Mouse (Mus musculus) kidney, adult 2 months (tissue): ENCODE results near the gene Fras1. TPM values are rescaled to one million over a fixed set of nuclear protein-coding genes. Genes with fewer than 3 reads are reported as not detected.

Source experiments
- DNase-seq: peaks from one replicate; pipeline ENCODE4 v3.0.0; 2021
- H3K27ac ChIP-seq: fragments of 200-500 bp; 2 replicates; pipeline ENCODE4 v1.5.1; 2012; ENCODE audit warnings: low read depth, low read length, control low read depth, inconsistent platforms; ENCODE audit not compliant: insufficient read depth
- H3K27me3 ChIP-seq: fragments of 200-500 bp; replicated peaks from 2 replicates; pipeline ENCODE4 v1.6.1; 2012; ENCODE audit warnings: mild to moderate bottlenecking, moderate library complexity, low read length, inconsistent platforms; ENCODE audit not compliant: control insufficient read depth, insufficient read depth
- H3K36me3 ChIP-seq: fragments of 200-500 bp; 2 replicates; pipeline ENCODE4 v1.6.1; 2012; ENCODE audit warnings: mild to moderate bottlenecking, moderate library complexity, low read length, inconsistent platforms; ENCODE audit not compliant: control insufficient read depth, insufficient read depth
- H3K4me1 ChIP-seq: fragments of 200-500 bp; 2 replicates; pipeline ENCODE4 v1.6.1; 2011; ENCODE audit warnings: low read length; ENCODE audit not compliant: control insufficient read depth, insufficient read depth
- H3K4me3 ChIP-seq: fragments of 200-500 bp; 2 replicates; pipeline ENCODE4 v1.5.1; 2011; ENCODE audit warnings: mild to moderate bottlenecking, low read depth, low read length, control low read depth; ENCODE audit not compliant: insufficient read depth
- CTCF ChIP-seq: fragments of 200-500 bp; conservative IDR thresholded peaks from 2 replicates; pipeline ENCODE4 v1.5.1; 2011; ENCODE audit warnings: low read depth, mild to moderate bottlenecking, control low read depth, low read length, moderate library complexity, mixed read lengths; ENCODE audit not compliant: insufficient read depth, insufficient read length
- POLR2A ChIP-seq: fragments of 200-500 bp; IDR thresholded peaks from one replicate; pipeline ENCODE4 v1.6.1; 2011; ENCODE audit warnings: low read depth, low read length, control low read depth
- WGBS: fragments of 180-500 bp; shearing (Covaris S2); methylation state at CpG from one replicate; pipeline ENCODE4 v1.1.7; 2018; 5-methylcytosine and 5-hydroxymethylcytosine counted together
- polyA plus RNA-seq: library from polyadenylated mRNA; depleted of rRNA; stranded (reverse); fragments of >200 nt; gene quantifications from 2 replicates; pipeline ENCODE4 v1.2.3, GENCODE M21; 2012; rRNA removed

Gene Fras1
- polyA plus RNA-seq = 6.1 and 7.0 TPM in 2 replicates

DNA sequence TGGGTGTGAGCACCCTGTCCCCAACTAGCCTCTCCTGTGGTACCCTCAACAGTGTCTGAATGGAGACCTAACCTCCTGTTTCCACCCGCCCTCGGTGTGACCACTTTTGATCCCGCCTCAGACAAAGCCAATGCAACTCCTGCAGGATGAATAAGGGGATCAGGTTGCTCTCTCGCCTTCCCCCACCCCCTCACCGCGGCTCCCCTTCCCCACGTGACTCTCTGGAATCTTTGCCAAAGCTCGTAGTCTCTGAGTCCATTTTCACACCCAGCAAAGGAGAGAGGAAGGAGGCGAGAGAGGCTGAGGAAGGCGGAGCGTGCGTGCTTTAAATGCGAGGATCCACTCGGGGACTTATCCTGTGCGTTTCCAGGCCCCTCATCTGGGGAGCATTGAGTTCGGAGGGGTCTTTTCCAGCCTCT is at the start of gene Fras1:
Gene Fras1 (plus strand): TSS at position 389 of the 419 bp plus-strand sequence.
- H3K36me3 ChIP-seq = no peaks in the 10 kb centered on the region
- no peaks in the 10 kb centered on the region for H3K27me3 ChIP-seq
- H3K27ac ChIP-seq = peak within 1 kb of the TSS; percentile 1; the same call in 1 of the 2 replicates
- peak within 1 kb of the TSS; percentile 68 for H3K4me3 ChIP-seq
- peak; percentile 75 for DNase-seq
- peaks cover 10% of the 10 kb centered on the region; the same call in 1 of the 2 replicates for H3K4me1 ChIP-seq
- WGBS = 3% methylated on average over 16 of the region's 16 CpGs
- TF ChIP-seq CTCF (no peak), POLR2A (no peak)

DNA sequence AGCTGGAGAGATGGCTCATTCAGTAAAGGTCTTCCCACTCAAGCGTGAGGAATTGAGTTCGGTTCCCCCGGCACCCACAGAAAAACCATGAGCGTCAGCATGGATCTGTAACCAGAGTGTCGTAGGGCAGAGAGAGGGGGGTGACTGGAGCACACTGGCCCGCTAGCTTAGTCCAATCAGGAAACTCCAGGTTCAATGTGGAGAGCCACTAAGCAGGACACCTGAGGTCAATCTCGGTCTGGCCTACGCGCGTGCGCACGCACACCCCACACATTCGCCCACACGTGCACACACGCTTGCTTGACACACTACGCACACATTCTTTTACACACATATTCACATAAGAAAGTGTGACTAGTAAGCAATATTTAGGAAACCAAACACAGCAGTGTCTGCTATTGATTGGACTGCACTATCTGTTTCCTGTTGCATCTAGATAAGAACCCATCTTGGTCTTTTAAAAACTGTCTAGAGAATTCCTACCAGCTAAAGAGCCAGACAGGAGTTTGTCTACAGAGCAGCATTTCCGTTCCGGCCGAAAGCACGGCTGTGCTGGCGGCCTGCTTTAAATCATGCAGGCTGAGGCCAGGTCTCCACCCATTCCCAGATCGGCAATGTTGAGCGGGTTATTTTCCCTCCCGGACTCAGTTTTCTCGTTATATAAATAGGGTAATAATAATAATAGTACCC is 42.6 kb upstream of the Fras1 start:
- Histone ChIP-seq H3K36me3 (no peaks in the 10 kb centered on the region), H3K4me1 (peaks cover 7% of the 10 kb centered on the region; the same call in 1 of the 2 replicates), H3K27ac (no peak overlapping the region), H3K27me3 (no peaks in the 10 kb centered on the region), H3K4me3 (no peak overlapping the region)
- peak; percentile 61 for DNase-seq
- TF ChIP-seq POLR2A = no peak
- no peak for TF ChIP-seq CTCF
- WGBS = 38% methylated on average over 25 of the region's 25 CpGs

DNA sequence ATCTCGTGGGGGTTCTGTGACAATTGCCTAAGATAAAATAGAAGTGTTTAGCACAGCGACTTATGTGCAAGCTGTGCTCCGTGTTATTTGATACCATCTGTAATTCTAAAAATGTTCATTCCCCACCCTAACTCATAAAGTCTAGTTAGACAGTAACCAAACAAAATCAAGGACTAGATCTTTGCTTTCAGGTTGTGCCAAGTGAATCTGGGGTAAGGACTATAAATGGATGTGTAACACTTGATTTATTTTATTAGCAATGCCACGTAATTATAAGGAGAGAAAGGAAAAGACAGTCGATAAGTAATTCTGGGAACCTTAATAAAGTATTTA is 42.1 kb upstream of the Fras1 start:
- DNase-seq = no peak

DNA sequence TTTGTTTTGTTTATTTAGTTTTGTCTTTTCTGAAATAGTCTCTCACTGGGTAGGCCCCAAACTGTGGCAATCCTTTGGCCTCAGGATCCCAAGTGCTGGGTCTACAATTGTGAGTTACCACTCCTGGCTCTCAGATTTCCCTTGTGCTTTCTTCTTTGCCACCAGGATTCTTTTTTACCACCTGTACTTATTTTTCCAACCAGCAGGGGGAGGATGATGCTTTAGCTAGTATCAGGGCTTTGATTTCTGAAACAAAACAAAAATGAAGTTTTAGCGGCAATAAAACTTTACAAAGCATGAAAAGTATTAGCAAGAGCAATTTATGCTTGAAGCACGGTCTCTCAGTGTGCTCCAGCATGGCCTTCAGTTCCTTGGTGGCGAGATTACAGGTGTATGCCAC is 39.8 kb upstream of the Fras1 start:
- DNase-seq = peak; percentile 51
- no peaks in the 10 kb centered on the region for H3K36me3 ChIP-seq
- no peak overlapping the region for H3K27ac ChIP-seq
- TF ChIP-seq POLR2A (no peak), CTCF (no peak)
- peaks cover 7% of the 10 kb centered on the region; the same call in 1 of the 2 replicates for H3K4me1 ChIP-seq
- no peaks in the 10 kb centered on the region for H3K27me3 ChIP-seq
- no peak overlapping the region for H3K4me3 ChIP-seq
- WGBS = 27% methylated on average over 3 of the region's 3 CpGs

More for the DNA sequence above, 42.1 kb upstream of the Fras1 start:
- TF ChIP-seq POLR2A = no peak
- TF ChIP-seq CTCF = no peak
- no peak overlapping the region for H3K4me3 ChIP-seq
- H3K4me1 ChIP-seq = peaks cover 7% of the 10 kb centered on the region; the same call in 1 of the 2 replicates
- H3K36me3 ChIP-seq = no peaks in the 10 kb centered on the region
- no peaks in the 10 kb centered on the region for H3K27me3 ChIP-seq
- no peak overlapping the region for H3K27ac ChIP-seq
- 17% methylated on average over 5 of the region's 5 CpGs for WGBS

DNA sequence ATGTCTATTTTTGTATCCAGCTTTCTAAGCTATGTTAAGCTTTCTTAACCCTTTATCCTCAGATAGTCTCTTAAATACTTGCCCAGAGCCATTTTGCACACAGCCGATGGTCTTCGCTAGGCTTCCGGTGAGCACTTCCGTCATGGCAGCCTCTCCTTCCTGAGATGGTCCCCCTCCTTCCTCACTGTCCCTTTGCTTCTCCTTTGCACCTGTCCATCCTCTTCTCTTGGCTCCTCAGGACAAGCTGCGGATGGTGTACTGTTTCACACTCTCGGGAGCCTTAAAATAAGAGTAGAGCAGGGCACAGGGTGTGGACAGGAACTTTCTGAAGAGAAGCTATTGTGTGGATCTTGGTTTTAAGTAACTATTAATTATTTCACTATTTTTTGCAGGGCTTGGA is 33.2 kb upstream of the Fras1 start:
- H3K27me3 ChIP-seq = no peaks in the 10 kb centered on the region
- DNase-seq = no peak
- H3K36me3 ChIP-seq = no peaks in the 10 kb centered on the region
- no peaks in the 10 kb centered on the region for H3K4me1 ChIP-seq
- H3K27ac ChIP-seq = no peak overlapping the region
- 90% methylated on average over 6 of the region's 6 CpGs for WGBS
- no peak overlapping the region for H3K4me3 ChIP-seq
- TF ChIP-seq CTCF (no peak), POLR2A (no peak)

DNA sequence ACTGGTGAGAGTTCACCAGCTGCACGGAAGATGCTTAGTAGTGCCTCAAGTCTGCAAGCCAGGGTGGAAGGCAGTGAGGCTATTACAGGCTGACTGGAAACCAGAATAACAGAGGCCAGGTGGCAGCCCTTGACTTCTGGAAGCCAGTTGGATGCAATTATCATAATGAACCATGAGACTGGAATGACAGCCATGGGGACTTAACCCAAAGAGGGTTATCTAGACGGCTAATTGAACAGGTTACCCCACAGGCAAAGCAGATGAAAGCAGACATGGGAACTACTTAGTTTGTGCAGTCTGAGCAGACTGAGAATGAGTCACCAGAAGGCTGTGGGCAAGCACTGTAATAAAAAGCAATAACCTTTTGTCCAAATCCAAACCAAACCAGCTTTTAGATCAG is 28.8 kb upstream of the Fras1 start:
- Histone ChIP-seq H3K36me3 (no peaks in the 10 kb centered on the region), H3K4me3 (no peak overlapping the region), H3K27ac (no peak overlapping the region), H3K4me1 (no peaks in the 10 kb centered on the region), H3K27me3 (no peaks in the 10 kb centered on the region)
- WGBS = 67% methylated on average over 2 of the region's 2 CpGs
- TF ChIP-seq POLR2A (no peak), CTCF (no peak)
- no peak for DNase-seq

DNA sequence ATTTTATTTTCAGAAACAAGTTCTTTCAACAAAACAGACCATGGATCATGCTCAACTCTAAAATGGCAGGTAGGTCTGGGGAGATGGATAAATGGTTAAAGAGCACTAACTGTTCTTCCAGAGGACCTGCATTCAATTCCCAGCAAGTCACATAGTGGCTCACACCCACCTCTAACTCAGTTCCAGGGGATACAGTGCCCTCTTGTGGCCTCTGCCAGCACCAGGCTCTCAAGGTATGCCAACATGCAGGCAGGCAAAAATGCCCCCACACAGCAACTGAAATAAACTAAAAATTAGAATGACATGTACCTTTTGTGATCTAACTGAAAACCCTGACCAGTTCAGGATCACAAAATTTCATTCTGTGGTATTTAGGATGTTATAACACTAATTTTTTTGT is 21.8 kb upstream of the Fras1 start:
- Histone ChIP-seq H3K27me3 (no peaks in the 10 kb centered on the region), H3K36me3 (no peaks in the 10 kb centered on the region), H3K4me1 (no peaks in the 10 kb centered on the region), H3K27ac (no peak overlapping the region), H3K4me3 (no peak overlapping the region)
- DNase-seq = peak; percentile 32
- TF ChIP-seq CTCF = peak; percentile 57
- no peak for TF ChIP-seq POLR2A
